Mouse (Mus musculus) spleen, adult 2 months (tissue): ENCODE data around the gene BC028528. TPM values are rescaled to one million over a fixed set of nuclear protein-coding genes. Genes with fewer than 3 reads are reported as not detected.

Experiments used
- DNase-seq, 2 experiments: peaks; one replicate each; pipeline versions ENCODE4 v3.0.0 to v3.0.0-alpha.2; 2012 to 2021; ENCODE audit warnings: low spot score in 2 of 2, low read depth in 1 of 2
- H3K27ac ChIP-seq: fragments of 200-500 bp; 2 replicates; pipeline ENCODE4 v1.5.1; 2012; ENCODE audit warnings: low read length, inconsistent platforms; ENCODE audit not compliant: insufficient read depth
- H3K27me3 ChIP-seq: fragments of 200-500 bp; 2 replicates; pipeline ENCODE4 v1.6.1; 2012; ENCODE audit warnings: mild to moderate bottlenecking, moderate library complexity, low read length, inconsistent platforms; ENCODE audit not compliant: control insufficient read depth, insufficient read depth
- H3K36me3 ChIP-seq: fragments of 200-500 bp; 2 replicates; pipeline ENCODE4 v1.6.1; 2012; ENCODE audit warnings: mild to moderate bottlenecking, low read length, inconsistent platforms; ENCODE audit not compliant: control insufficient read depth, insufficient read depth
- H3K4me1 ChIP-seq: fragments of 200-500 bp; 2 replicates; pipeline ENCODE4 v1.6.1; 2011; ENCODE audit warnings: inconsistent platforms; ENCODE audit not compliant: control insufficient read depth, insufficient read depth, insufficient read length
- H3K4me3 ChIP-seq: fragments of 200-500 bp; 2 replicates; pipeline ENCODE4 v1.5.1; 2011; ENCODE audit warnings: mild to moderate bottlenecking, inconsistent platforms; ENCODE audit not compliant: insufficient read depth, insufficient read length; ENCODE audit errors: extremely low read depth
- CTCF ChIP-seq: fragments of 200-500 bp; IDR thresholded peaks from 2 replicates; pipeline ENCODE4 v1.5.1; 2011; ENCODE audit warnings: mild to moderate bottlenecking, inconsistent platforms; ENCODE audit not compliant: insufficient read depth, insufficient read length, insufficient replicate concordance; ENCODE audit errors: extremely low read depth
- POLR2A ChIP-seq: fragments of 200-500 bp; IDR thresholded peaks from 2 replicates; pipeline ENCODE4 v1.6.1; 2011; ENCODE audit warnings: low read depth, low read length, inconsistent platforms
- WGBS: fragments of 180-500 bp; shearing (Covaris S2); methylation state at CpG from one replicate; pipeline ENCODE4 v1.1.7; 2018; 5-methylcytosine and 5-hydroxymethylcytosine counted together
- polyA plus RNA-seq: library from polyadenylated mRNA; depleted of rRNA; stranded (reverse); fragments of >200 nt; gene quantifications from 2 replicates; pipeline ENCODE4 v1.2.3, GENCODE M21; 2012

The BC028528 gene
- polyA plus RNA-seq, 1 experiment: 12.7 TPM

GRCm38 (mm10) chr3:95931471-95931870 is 39.7 kb upstream of the BC028528 start:
- no peaks in the 10 kb centered on the region for H3K4me1 ChIP-seq
- no peaks in the 10 kb centered on the region for H3K27me3 ChIP-seq
- TF ChIP-seq POLR2A: no peak
- TF ChIP-seq CTCF: no peak
- peaks cover 15% of the 10 kb centered on the region for H3K36me3 ChIP-seq
- DNase-seq: no peak
- 92% methylated on average over 1 of the region's 1 CpGs for WGBS
- no peak overlapping the region for H3K27ac ChIP-seq
- H3K4me3 ChIP-seq: no peak overlapping the region

- Histone ChIP-seq H3K4me3 (peak overlapping the region; percentile 86), H3K27ac (no peak overlapping the region), H3K4me1 (no peaks in the 10 kb centered on the region), H3K27me3 (no peaks in the 10 kb centered on the region), H3K36me3 (peaks cover 12% of the 10 kb centered on the region)
- DNase-seq: no peak
- WGBS: 2% methylated on average over 5 of the region's 5 CpGs
- TF ChIP-seq POLR2A: no peak
- no peak for TF ChIP-seq CTCF
These were observed 38.6 kb upstream of the BC028528 start for GRCm38 (mm10) chr3:95930471-95930789.

GRCm38 (mm10) chr3:95929581-95930470 is 38.0 kb upstream of the BC028528 start:
- peak overlapping the region; percentile 86 for H3K4me3 ChIP-seq
- no peaks in the 10 kb centered on the region for H3K4me1 ChIP-seq
- TF ChIP-seq POLR2A (no peak), CTCF (no peak)
- WGBS: under 1% methylated on average over 104 of the region's 105 CpGs
- H3K27ac ChIP-seq: peak overlapping the region; percentile 86
- peak in 1 of 2 experiments; percentile 33 for DNase-seq
- H3K36me3 ChIP-seq: peaks cover 8% of the 10 kb centered on the region
- no peaks in the 10 kb centered on the region for H3K27me3 ChIP-seq

- Histone ChIP-seq H3K27ac (peak within 1 kb of the TSS; percentile 86), H3K4me3 (peak within 1 kb of the TSS; percentile 86), H3K4me1 (no peaks in the 10 kb centered on the region), H3K36me3 (peaks cover under 1% of the 10 kb centered on the region; the same call in 1 of the 2 replicates), H3K27me3 (no peaks in the 10 kb centered on the region)
- under 1% methylated on average over 49 of the region's 49 CpGs for WGBS
- DNase-seq: peak; percentile 94 to 98
- peak; percentile 95 for TF ChIP-seq POLR2A
- TF ChIP-seq CTCF: no peak
These were observed 37.1 kb upstream of the BC028528 start, which contains the start of gene Anp32e for GRCm38 (mm10) chr3:95928658-95929503. TSS of gene Anp32e (plus strand) at chr3:95929246.

- Histone ChIP-seq H3K36me3 (no peaks in the 10 kb centered on the region), H3K27me3 (no peaks in the 10 kb centered on the region), H3K4me1 (no peaks in the 10 kb centered on the region), H3K4me3 (peak overlapping the region; percentile 56; the same call in 1 of the 2 replicates), H3K27ac (peak overlapping the region; percentile 4; the same call in 1 of the 2 replicates)
- DNase-seq: no peak
- TF ChIP-seq POLR2A (no peak), CTCF (no peak)
- 41% methylated on average over 6 of the region's 6 CpGs for WGBS
These were observed 36.5 kb upstream of the BC028528 start for GRCm38 (mm10) chr3:95928261-95928657.

GRCm38 (mm10) chr3:95925087-95925486 is 33.3 kb upstream of the BC028528 start:
- no peaks in the 10 kb centered on the region for H3K36me3 ChIP-seq
- 61% methylated on average over 5 of the region's 5 CpGs for WGBS
- no peak overlapping the region for H3K4me3 ChIP-seq
- no peak for TF ChIP-seq POLR2A
- TF ChIP-seq CTCF: no peak
- no peaks in the 10 kb centered on the region for H3K27me3 ChIP-seq
- no peak overlapping the region for H3K27ac ChIP-seq
- no peaks in the 10 kb centered on the region for H3K4me1 ChIP-seq
- no peak for DNase-seq
